Mouse (Mus musculus) MEL (cell line): ENCODE results near the gene Tmem50a. TPM values are rescaled to one million over a fixed set of nuclear protein-coding genes. Genes with fewer than 3 reads are reported as not detected.

ENCODE experiments used
- DNase-seq: peaks from one replicate; pipeline ENCODE4 v3.0.0; 2011; ENCODE audit warnings: low read depth, low spot score
- H3K27ac ChIP-seq: 2 replicates; pipeline ENCODE4 v1.5.1; 2012; ENCODE audit warnings: low read depth, mild to moderate bottlenecking, control low read depth, low read length, moderate library complexity; ENCODE audit not compliant: control insufficient read depth
- H3K27me3 ChIP-seq, 2 experiments: fragments of 150-350 bp in 1 of 2; sonication (generic) in 1 of 2; 2 replicates each; pipeline ENCODE4 v1.6.1; 2012; ENCODE audit warnings: low read length in 2 of 2, mild to moderate bottlenecking in 2 of 2, improper control_type of control experiment in 1 of 2, moderate library complexity in 1 of 2; ENCODE audit not compliant: insufficient read depth in 2 of 2, control insufficient read depth in 1 of 2
- H3K36me3 ChIP-seq, 2 experiments: 2 replicates each; pipeline ENCODE4 v1.6.1; 2012 to 2014; ENCODE audit warnings: low read length in 2 of 2, improper control_type of control experiment in 1 of 2, inconsistent platforms in 1 of 2, mild to moderate bottlenecking in 1 of 2; ENCODE audit not compliant: insufficient read depth in 2 of 2, control insufficient read depth in 1 of 2
- H3K4me1 ChIP-seq, 2 experiments: fragments of 150-350 bp in 1 of 2; sonication (generic) in 1 of 2; 2 replicates each; pipeline ENCODE4 v1.6.1; 2012; ENCODE audit warnings: low read length in 2 of 2, improper control_type of control experiment in 1 of 2, mild to moderate bottlenecking in 1 of 2; ENCODE audit not compliant: insufficient read depth in 2 of 2, control insufficient read depth in 1 of 2
- H3K4me3 ChIP-seq, 2 experiments: fragments of 150-350 bp in 1 of 2; sonication (generic) in 1 of 2; 2 replicates each; pipeline ENCODE4 v1.5.1; 2012; ENCODE audit warnings: low read depth in 2 of 2, low read length in 2 of 2, mild to moderate bottlenecking in 2 of 2, moderate library complexity in 2 of 2, control low read depth in 1 of 2, improper control_type of control experiment in 1 of 2; ENCODE audit not compliant: control insufficient read depth in 1 of 2, insufficient read depth in 1 of 2
- H3K79me2 ChIP-seq: 2 replicates; pipeline ENCODE4 v1.6.1; 2012; ENCODE audit warnings: mild to moderate bottlenecking, low read length, moderate library complexity; ENCODE audit not compliant: control insufficient read depth, poor library complexity, insufficient read depth
- H3K9ac ChIP-seq: 2 replicates; pipeline ENCODE4 v1.6.1; 2012; ENCODE audit warnings: low read depth, mild to moderate bottlenecking, control low read depth, low read length, moderate library complexity; ENCODE audit not compliant: control insufficient read depth, poor library complexity, severe bottlenecking
- H3K9me3 ChIP-seq: fragments of 150-350 bp; sonication (generic); replicated peaks from 2 replicates; pipeline ENCODE4 v1.6.1; 2012; ENCODE audit warnings: mild to moderate bottlenecking, low read length, improper control_type of control experiment, moderate library complexity; ENCODE audit not compliant: insufficient read depth
- BHLHE40 ChIP-seq: IDR thresholded peaks from 2 replicates; pipeline ENCODE4 v1.6.1; 2012; ENCODE audit warnings: low read depth, mild to moderate bottlenecking, inconsistent platforms, low read length, improper control_type of control experiment, borderline replicate concordance
- CHD1 ChIP-seq: IDR thresholded peaks from 2 replicates; pipeline ENCODE4 v1.6.1; 2012; ENCODE audit warnings: low read depth, mild to moderate bottlenecking, inconsistent platforms, low read length, improper control_type of control experiment
- CHD2 ChIP-seq: IDR thresholded peaks from 2 replicates; pipeline ENCODE4 v1.6.1; 2011; ENCODE audit warnings: low read length, improper control_type of control experiment
- CTCF ChIP-seq, 3 experiments: IDR thresholded peaks in 2 of 3; conservative IDR thresholded peaks in 1 of 3; 2 replicates each; pipeline ENCODE4 v1.5.1; 2011 to 2012; ENCODE audit warnings: low read length in 3 of 3, low read depth in 2 of 3, mild to moderate bottlenecking in 2 of 3, improper control_type of control experiment in 1 of 3, inconsistent platforms in 1 of 3, mixed read lengths in 1 of 3, moderate library complexity in 1 of 3; ENCODE audit not compliant: control insufficient read depth in 1 of 3, insufficient read depth in 1 of 3, poor library complexity in 1 of 3, severe bottlenecking in 1 of 3
- E2F4 ChIP-seq: IDR thresholded peaks from 2 replicates; pipeline ENCODE4 v1.6.1; 2011; ENCODE audit warnings: low read depth, low read length, improper control_type of control experiment, borderline replicate concordance
- ELF1 ChIP-seq: IDR thresholded peaks from 2 replicates; pipeline ENCODE4 v1.6.1; 2014; ENCODE audit warnings: low read depth, mild to moderate bottlenecking, inconsistent platforms, low read length, improper control_type of control experiment, moderate library complexity
- EP300 ChIP-seq, 2 experiments: IDR thresholded peaks; 2 replicates each; pipeline ENCODE4 v1.6.1; 2011; ENCODE audit warnings: improper control_type of control experiment in 2 of 2, low read length in 2 of 2, low read depth in 1 of 2, mild to moderate bottlenecking in 1 of 2
- ETS1 ChIP-seq: IDR thresholded peaks from 2 replicates; pipeline ENCODE4 v1.6.1; 2012; ENCODE audit warnings: low read depth, mild to moderate bottlenecking, inconsistent platforms, low read length, improper control_type of control experiment, moderate library complexity
- GABPA ChIP-seq: IDR thresholded peaks from 2 replicates; pipeline ENCODE4 v1.6.1; 2012; ENCODE audit warnings: low read depth, mild to moderate bottlenecking, inconsistent platforms, low read length, improper control_type of control experiment, moderate library complexity
- GATA1 ChIP-seq: IDR thresholded peaks from 2 replicates; pipeline ENCODE4 v1.6.1; 2011; ENCODE audit warnings: low read depth, low read length, improper control_type of control experiment
- HCFC1 ChIP-seq: IDR thresholded peaks from 2 replicates; pipeline ENCODE4 v1.6.1; 2012; ENCODE audit warnings: low read depth, mild to moderate bottlenecking, inconsistent platforms, low read length, improper control_type of control experiment, moderate library complexity
- JUND ChIP-seq: IDR thresholded peaks from 2 replicates; pipeline ENCODE4 v1.6.1; 2011; ENCODE audit warnings: low read depth, mild to moderate bottlenecking, improper control_type of control experiment, low read length
- KAT2A ChIP-seq: conservative IDR thresholded peaks from 2 replicates; pipeline ENCODE4 v1.6.1; 2012; ENCODE audit warnings: low read depth, low read length, improper control_type of control experiment, inconsistent platforms
- MAFK ChIP-seq: IDR thresholded peaks from 2 replicates; pipeline ENCODE4 v1.6.1; 2011; ENCODE audit warnings: low read depth, mild to moderate bottlenecking, low read length, improper control_type of control experiment, borderline replicate concordance
- MAX ChIP-seq: IDR thresholded peaks from 2 replicates; pipeline ENCODE4 v1.6.1; 2011; ENCODE audit warnings: low read length, improper control_type of control experiment
- MAZ ChIP-seq: IDR thresholded peaks from 2 replicates; pipeline ENCODE4 v1.6.1; 2012; ENCODE audit warnings: low read depth, mild to moderate bottlenecking, inconsistent platforms, low read length, improper control_type of control experiment
- MEF2A ChIP-seq: IDR thresholded peaks from 2 replicates; pipeline ENCODE4 v1.6.1; 2014; ENCODE audit warnings: low read depth, mild to moderate bottlenecking, inconsistent platforms, low read length, improper control_type of control experiment; ENCODE audit not compliant: poor library complexity, insufficient replicate concordance, severe bottlenecking; ENCODE audit errors: extremely low read depth
- MXI1 ChIP-seq: IDR thresholded peaks from 2 replicates; pipeline ENCODE4 v1.6.1; 2011; ENCODE audit warnings: mild to moderate bottlenecking, low read depth, low read length, improper control_type of control experiment
- MYB ChIP-seq: IDR thresholded peaks from 2 replicates; pipeline ENCODE4 v1.6.1; 2011; ENCODE audit warnings: mild to moderate bottlenecking, low read depth, low read length, improper control_type of control experiment
- MYC ChIP-seq: IDR thresholded peaks from 2 replicates; pipeline ENCODE4 v1.6.1; 2011; ENCODE audit warnings: low read depth, mild to moderate bottlenecking, low read length, improper control_type of control experiment, moderate library complexity
- NRF1 ChIP-seq: IDR thresholded peaks from 2 replicates; pipeline ENCODE4 v1.6.1; 2014; ENCODE audit warnings: low read depth, mild to moderate bottlenecking, inconsistent platforms, low read length, improper control_type of control experiment, moderate library complexity; ENCODE audit not compliant: poor library complexity, insufficient read depth, severe bottlenecking
- POLR2A ChIP-seq, 2 experiments: IDR thresholded peaks; 2 replicates each; pipeline ENCODE4 v1.6.1; 2011 to 2012; ENCODE audit warnings: low read length in 2 of 2, mild to moderate bottlenecking in 2 of 2, control low read depth in 1 of 2, improper control_type of control experiment in 1 of 2, low read depth in 1 of 2, moderate library complexity in 1 of 2; ENCODE audit not compliant: control insufficient read depth in 1 of 2, insufficient read depth in 1 of 2, poor library complexity in 1 of 2
- POLR2AphosphoS2 ChIP-seq: IDR thresholded peaks from 2 replicates; pipeline ENCODE4 v1.6.1; 2011; ENCODE audit warnings: low read length, improper control_type of control experiment
- POLR2AphosphoS5 ChIP-seq: IDR thresholded peaks from 2 replicates; pipeline ENCODE4 v1.6.1; 2012; ENCODE audit warnings: low read depth, borderline replicate concordance, mild to moderate bottlenecking, inconsistent platforms, low read length, moderate library complexity, mixed read lengths
- RAD21 ChIP-seq: IDR thresholded peaks from 2 replicates; pipeline ENCODE4 v1.6.1; 2011; ENCODE audit warnings: mild to moderate bottlenecking, low read depth, low read length, improper control_type of control experiment
- RCOR1 ChIP-seq: IDR thresholded peaks from 2 replicates; pipeline ENCODE4 v1.6.1; 2012; ENCODE audit warnings: low read depth, mild to moderate bottlenecking, inconsistent platforms, low read length, improper control_type of control experiment
- SIN3A ChIP-seq: IDR thresholded peaks from 2 replicates; pipeline ENCODE4 v1.6.1; 2012; ENCODE audit warnings: low read length, improper control_type of control experiment, inconsistent platforms
- SMC3 ChIP-seq: IDR thresholded peaks from 2 replicates; pipeline ENCODE4 v1.6.1; 2011; ENCODE audit warnings: low read depth, low read length, improper control_type of control experiment
- TAL1 ChIP-seq: IDR thresholded peaks from 2 replicates; pipeline ENCODE4 v1.6.1; 2012; ENCODE audit warnings: mild to moderate bottlenecking, inconsistent platforms, low read length, moderate library complexity, mixed read lengths
- TBP ChIP-seq: IDR thresholded peaks from 2 replicates; pipeline ENCODE4 v1.8.0; 2011; ENCODE audit warnings: low read depth, low read length, improper control_type of control experiment
- TCF12 ChIP-seq: IDR thresholded peaks from 2 replicates; pipeline ENCODE4 v1.6.1; 2014; ENCODE audit warnings: low read depth, mild to moderate bottlenecking, inconsistent platforms, low read length, improper control_type of control experiment, moderate library complexity
- UBTF ChIP-seq: IDR thresholded peaks from 2 replicates; pipeline ENCODE4 v1.6.1; 2012; ENCODE audit warnings: low read depth, mild to moderate bottlenecking, inconsistent platforms, low read length, improper control_type of control experiment, moderate library complexity, borderline replicate concordance; ENCODE audit not compliant: insufficient read depth
- USF1 ChIP-seq: IDR thresholded peaks from 2 replicates; pipeline ENCODE4 v1.6.1; 2014; ENCODE audit warnings: low read depth, mild to moderate bottlenecking, inconsistent platforms, low read length, improper control_type of control experiment, moderate library complexity
- USF2 ChIP-seq, 2 experiments: IDR thresholded peaks; 2 replicates each; pipeline ENCODE4 v1.6.1; 2011 to 2012; ENCODE audit warnings: improper control_type of control experiment in 2 of 2, low read length in 2 of 2, borderline replicate concordance in 1 of 2, inconsistent platforms in 1 of 2, low read depth in 1 of 2, mild to moderate bottlenecking in 1 of 2; ENCODE audit not compliant: insufficient read depth in 1 of 2
- ZC3H11A ChIP-seq: IDR thresholded peaks from 2 replicates; pipeline ENCODE4 v1.6.1; 2012; ENCODE audit warnings: low read depth, mild to moderate bottlenecking, inconsistent platforms, low read length, improper control_type of control experiment
- ZKSCAN1 ChIP-seq: IDR thresholded peaks from 2 replicates; pipeline ENCODE4 v1.6.1; 2012; ENCODE audit warnings: low read depth, mild to moderate bottlenecking, inconsistent platforms, low read length, improper control_type of control experiment, moderate library complexity
- ZMIZ1 ChIP-seq: IDR thresholded peaks from 2 replicates; pipeline ENCODE4 v1.6.1; 2012; ENCODE audit warnings: low read depth, mild to moderate bottlenecking, inconsistent platforms, low read length, improper control_type of control experiment, moderate library complexity
- ZNF384 ChIP-seq: IDR thresholded peaks from 2 replicates; pipeline ENCODE4 v1.6.1; 2012; ENCODE audit warnings: low read depth, mild to moderate bottlenecking, inconsistent platforms, low read length, improper control_type of control experiment
- polyA plus RNA-seq, 2 experiments: library from polyadenylated mRNA; stranded (reverse) in 1 of 2; unstranded in 1 of 2; fragments of >175 nt in 1 of 2; fragments of >200 nt in 1 of 2; gene quantifications; 2 replicates each; pipeline versions ENCODE4 v1.2.1 to v1.2.4; 2012; ENCODE audit warnings: low replicate concordance in 2 of 2, low read depth in 1 of 2; ENCODE audit not compliant: insufficient read length in 2 of 2, insufficient read depth in 1 of 2, missing spikeins in 1 of 2
- total RNA-seq: library from RNA; depleted of rRNA; stranded (reverse); fragments of 300-350 nt; gene quantifications from 2 replicates; pipeline ENCODE4 v1.2.3, GENCODE M21; 2012

Tmem50a gene
- total and polyA plus RNA-seq, 3 experiments, result 58.5 to 115 TPM; not detected in 1

- Histone ChIP-seq H3K36me3 (peaks cover 34 to 36% of the 10 kb centered on the region in 2 experiments), H3K4me3 (no peak overlapping the region), H3K9ac (no peak overlapping the region), H3K9me3 (no peaks in the 10 kb centered on the region), H3K27ac (peak overlapping the region; percentile 8; the same call in 1 of the 2 replicates), H3K4me1 (peaks cover 3 to 6% of the 10 kb centered on the region in 2 experiments; a peak in 3 of 4 replicates), H3K79me2 (peaks cover 38% of the 10 kb centered on the region), H3K27me3 (no peaks in the 10 kb centered on the region)
- DNase-seq, result no peak
- TF ChIP-seq GABPA (no peak), ZMIZ1 (no peak; the same call in 1 of the 2 replicates), TCF12 (no peak), TBP (no peak), MAFK (0 out of 2 replicates have a peak, but pooled peaks have one; percentile 5), TAL1 (no peak), ETS1 (0 out of 2 replicates have a peak, but pooled peaks have one; percentile 23), MYC (no peak), E2F4 (no peak), USF1 (no peak), ELF1 (no peak), NRF1 (no peak), SMC3 (no peak), RCOR1 (no peak), MAZ (no peak), RAD21 (no peak), MEF2A (no peak), UBTF (no peak), USF2 (IDR thresholded peaks at IDR 0.05; ENCODE audit: borderline replicate concordance in 1 of 2, insufficient read depth in 1 of 2, low read depth in 1 of 2, low read length in 2 of 2) (no peak), CHD2 (no peak), BHLHE40 (no peak), JUND (no peak), MAX (no peak), MYB (no peak), SIN3A (0 out of 2 replicates have a peak, but pooled peaks have one; percentile 21), MXI1 (no peak), CTCF (IDR thresholded peaks at IDR 0.05 in 2 of 3, conservative IDR thresholded peaks at IDR 0.05 in 1 of 3; ENCODE audit: control insufficient read depth in 1 of 3, insufficient read depth in 1 of 3, low read depth in 2 of 3, low read length in 3 of 3, poor library complexity in 1 of 3, severe bottlenecking in 1 of 3) (no peak), ZC3H11A (no peak), POLR2AphosphoS5 (no peak), GATA1 (no peak), ZNF384 (no peak), CHD1 (no peak), ZKSCAN1 (0 out of 2 replicates have a peak, but pooled peaks have one; percentile 38), POLR2A (IDR thresholded peaks at IDR 0.05; ENCODE audit: control insufficient read depth in 1 of 2, insufficient read depth in 1 of 2, low read depth in 1 of 2, low read length in 2 of 2, poor library complexity in 1 of 2) (0 out of 4 replicates have a peak, but pooled peaks of 1 of the 2 experiments have one; percentile 7), POLR2AphosphoS2 (peak; percentile 47; the same call in 1 of the 2 replicates), EP300 (IDR thresholded peaks at IDR 0.05; ENCODE audit: low read depth in 1 of 2, low read length in 2 of 2) (no peak), HCFC1 (no peak), KAT2A (no peak)
Measured at GRCm38 (mm10) chr4:134928464-134928836, 13.6 kb upstream of the Tmem50a start.
